Mouse (Mus musculus): Measurements from ENCODE around the gene Cfap36.

DNA sequence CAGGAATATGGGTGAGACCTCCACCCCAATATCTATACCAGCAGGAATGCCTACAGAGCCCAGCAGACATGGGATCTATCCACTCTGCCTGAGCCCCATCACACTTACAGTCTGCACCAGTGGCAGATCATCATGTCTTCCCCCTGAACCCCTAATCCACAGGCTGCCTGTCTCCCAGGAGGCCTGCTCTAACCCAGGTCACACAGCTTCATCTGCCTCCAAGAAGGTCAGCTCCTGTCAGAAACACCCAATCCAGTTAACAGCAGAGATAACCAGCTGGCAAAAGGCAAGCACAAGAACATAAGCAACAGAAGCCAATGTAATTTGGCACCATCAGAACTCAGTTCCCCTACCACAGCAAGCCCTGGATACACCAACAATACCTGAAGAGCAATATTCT is 40.1 kb upstream of the Cfap36 start:
- no peak for TF ChIP-seq CTCF (IDR thresholded peaks at IDR 0.05; ENCODE audit: borderline replicate concordance, insufficient read depth, low read length)
- TF ChIP-seq POLR2A (IDR thresholded peaks at IDR 0.05; ENCODE audit: low read depth, low read length): no peak

Measured in embryonic fibroblast, embryonic 13.5 days (primary cell).